Comparison of ENCODE assay signal across 19 mouse cellular contexts in the genomic region with DNA sequence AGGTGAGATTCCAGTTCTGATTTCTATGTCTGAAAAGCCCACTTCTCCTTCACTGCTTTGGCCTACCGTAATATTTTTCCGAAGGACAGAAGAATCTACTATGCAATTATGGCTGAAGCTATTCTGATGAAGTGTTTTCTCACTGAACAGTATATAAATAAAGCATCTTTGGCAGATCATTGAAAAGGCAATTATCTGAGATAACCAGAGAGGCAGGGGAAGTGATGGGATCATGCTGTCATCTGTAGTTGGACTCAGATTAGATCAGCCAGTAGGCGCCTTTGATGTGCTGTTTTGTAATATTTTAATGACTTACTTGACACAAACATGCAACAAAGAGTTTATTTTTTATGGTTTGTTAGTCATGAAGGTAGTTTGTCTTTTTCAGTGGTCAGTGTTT.
"Had no signal": no experiment of that assay in that cellular context is flagged by ENCODE, and none has a peak within 500 bp of the region (broad histone marks: within the 10 kb centered on the region; RNA-seq: fewer than 3 reads in every experiment).

No protein-coding gene starts in this region.

- ATAC-seq: liver, embryonic 12.5 days; midbrain, embryonic 16.5 days had no signal

- H3K36me3 ChIP-seq: limb, embryonic 15.5 days; liver, embryonic 12.5 days; midbrain, embryonic 10.5 days; midbrain, embryonic 12.5 days; neural tube, embryonic 13.5 days; neural tube, embryonic 15.5 days had no signal

- H3K4me3 ChIP-seq: limb, embryonic 15.5 days; liver, embryonic 12.5 days; midbrain, embryonic 10.5 days; midbrain, embryonic 12.5 days; myocyte; neural tube, embryonic 13.5 days; neural tube, embryonic 15.5 days had no signal

- H3K9me3 ChIP-seq: limb, embryonic 15.5 days; liver, embryonic 12.5 days; midbrain, embryonic 10.5 days; midbrain, embryonic 12.5 days; neural tube, embryonic 13.5 days; neural tube, embryonic 15.5 days had no signal

- H3K27ac ChIP-seq: limb, embryonic 15.5 days; liver, embryonic 12.5 days; liver, embryonic 14.5 days; midbrain, embryonic 10.5 days; midbrain, embryonic 12.5 days; neural tube, embryonic 13.5 days; neural tube, embryonic 15.5 days had no signal

- H3K9ac ChIP-seq: limb, embryonic 15.5 days; liver, embryonic 12.5 days; liver, embryonic 14.5 days; midbrain, embryonic 12.5 days; neural tube, embryonic 13.5 days; neural tube, embryonic 15.5 days had no signal

- H3K4me1 ChIP-seq: limb, embryonic 15.5 days; midbrain, embryonic 10.5 days; midbrain, embryonic 12.5 days; neural tube, embryonic 13.5 days; neural tube, embryonic 15.5 days had no signal

- H3K27me3 ChIP-seq: limb, embryonic 15.5 days; liver, embryonic 12.5 days; midbrain, embryonic 12.5 days; neural tube, embryonic 13.5 days; neural tube, embryonic 15.5 days had no signal

- DNase-seq: lung, postnatal 36 days; midbrain, embryonic 14.5 days; retina, postnatal 1 day; right cerebral cortex, adult 18-20 months; right cerebral cortex, postnatal 25 days; right cerebral cortex, postnatal 4 days; spleen, adult 18-20 months; thymus, adult 18-20 months; thymus, postnatal 14 days; thymus, postnatal 36 days had no signal

- H3K4me2 ChIP-seq: limb, embryonic 15.5 days; liver, embryonic 12.5 days; midbrain, embryonic 12.5 days; neural tube, embryonic 13.5 days; neural tube, embryonic 15.5 days had no signal
